Mouse (Mus musculus) right cerebral cortex, postnatal 4 days (tissue): ENCODE data around the gene Pcgf1.

Source experiments
- DNase-seq: peaks from one replicate; pipeline ENCODE4 v3.0.0-alpha.2; 2022

Gene Pcgf1

DNA sequence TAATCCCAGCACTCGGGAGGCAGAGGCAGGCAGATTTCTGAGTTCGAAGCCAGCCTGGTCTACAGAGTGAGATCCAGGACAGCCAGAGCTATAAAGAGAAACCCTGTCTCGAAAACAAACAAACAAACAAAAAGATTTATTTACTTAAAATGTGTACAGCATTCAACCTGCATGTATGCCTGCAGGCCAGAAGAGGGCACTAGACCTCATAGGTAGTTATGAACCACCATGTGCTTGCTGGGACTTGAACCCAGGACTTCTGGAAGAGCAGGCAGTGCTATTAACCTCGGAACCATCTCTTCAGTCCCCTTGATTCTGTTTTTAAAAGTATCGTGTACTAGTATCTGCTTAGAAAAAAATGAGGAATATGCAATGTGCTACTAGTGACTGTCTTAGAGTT, 49.8 kb downstream of the Pcgf1 start:
- DNase-seq: no peak
